Mouse (Mus musculus): Measurements from ENCODE around the gene Pomgnt2.

GRCm38 (mm10) chr9:121982665-121983064 lies 14.2 kb downstream of the Pomgnt2 start:
- TF ChIP-seq CTCF (IDR thresholded peaks at IDR 0.05; ENCODE audit: borderline replicate concordance, insufficient read depth, low read length) (no peak), POLR2A (IDR thresholded peaks at IDR 0.05; ENCODE audit: low read depth, low read length) (no peak)
